Comparison of ENCODE assay signal across 8 mouse cellular contexts in the genomic region with DNA sequence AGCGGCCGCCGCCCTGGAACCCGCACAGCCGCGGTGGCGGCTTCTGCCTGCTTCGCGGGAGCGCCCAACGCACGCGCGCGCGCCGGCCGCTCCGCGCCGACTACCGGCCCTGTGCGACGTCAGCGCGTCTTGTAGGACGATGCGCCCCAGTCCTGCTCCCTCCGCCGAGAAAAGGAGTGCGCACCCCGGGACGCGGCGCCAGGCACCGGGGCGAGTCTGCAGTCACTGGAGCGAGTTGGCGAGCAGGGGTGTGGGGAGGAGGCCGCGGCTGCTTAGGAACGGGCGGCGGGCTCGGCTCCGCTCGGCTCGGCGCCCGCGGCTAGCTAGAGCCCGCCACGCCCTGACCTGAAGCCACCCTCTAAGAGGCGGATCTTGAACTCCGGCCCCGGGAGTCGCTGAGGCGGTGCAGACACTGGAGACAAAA. TPM values are rescaled to one million over a fixed set of nuclear protein-coding genes. Genes with fewer than 3 reads are reported as not detected.
DNase-seq lines count a peak whose midpoint lies in the region; ATAC-seq lines count a peak whose summit lies in the region.

A gene (minus strand): TSS at position 86 of the 424 bp plus-strand sequence.

- peak within 1 kb of the TSS; percentile 75 for H3K4me3 ChIP-seq in hindbrain, embryonic 15.5 days

- H3K4me2 ChIP-seq in hindbrain, embryonic 15.5 days = peak within 1 kb of the TSS; percentile 73

- H3K27ac ChIP-seq in hindbrain, embryonic 15.5 days (replicated peaks) = peak within 1 kb of the TSS; percentile 95

- H3K9me3 ChIP-seq in hindbrain, embryonic 15.5 days = no peaks in the 10 kb centered on the region

- WGBS in hindbrain, embryonic 15.5 days = 0% methylated on average over 57 of the region's 58 CpGs

- peaks cover 22% of the 10 kb centered on the region for H3K4me1 ChIP-seq in hindbrain, embryonic 15.5 days (replicated peaks)

- peak within 1 kb of the TSS; percentile 97 for H3K9ac ChIP-seq in hindbrain, embryonic 15.5 days

- ATAC-seq in hindbrain, embryonic 15.5 days (ENCODE audit: low FRiP score, low read depth) = peak; percentile 93

- DNase-seq in T-cell, adult 2 months (ENCODE audit: low spot score) = peak; percentile 86
- DNase-seq in cerebellum, postnatal 25 days = peak; percentile 96
- DNase-seq in frontal cortex, postnatal 36 days (ENCODE audit: low spot score in 2 of 2) = peak; percentile 88 to 91
- DNase-seq in left cerebral cortex, adult 11 months (ENCODE audit: low spot score) = peak; percentile 79
- DNase-seq in lung, postnatal 4 days = peak; percentile 92 to 94
- DNase-seq in right cerebral cortex, adult 2 months (ENCODE audit: low spot score in 2 of 2) = peak; percentile 90
- DNase-seq in urinary bladder, postnatal 14 days (ENCODE audit: low spot score) = peak; percentile 87

- no peaks in the 10 kb centered on the region for H3K27me3 ChIP-seq in hindbrain, embryonic 15.5 days

- H3K36me3 ChIP-seq in hindbrain, embryonic 15.5 days = 0 out of 2 replicates have a peak, but pooled peaks cover 3% of the 10 kb centered on the region

RNA-seq across cellular contexts. Expression of the gene that starts here (rescaled TPM):
- 38.2 and 41.8 TPM in 2 replicates for polyA plus RNA-seq in hindbrain, embryonic 15.5 days (2015; fragmentation: Nextera tagmentation; extraction: Ambion mirVana)

Comparison
In these comparisons a context has a peak if more than half of its experiments do, and no peak if none do; other contexts are left out.
1. Peak in every context shown above with its lines: DNase-seq, ATAC-seq, H3K4me3 ChIP-seq and H3K27ac ChIP-seq.